Mouse (Mus musculus): ENCODE results near the gene Gm13304. TPM values are rescaled to one million over a fixed set of nuclear protein-coding genes. Genes with fewer than 3 reads are reported as not detected.
"Not testable (repeated sequence)": the region's sequence is repeated elsewhere in the genome, so short reads cannot be mapped to it uniquely, and the experiment has no call there.

Gm13304 gene
- total RNA-seq (2021), result 10 to 100 TPM; 11.9 to 12.6 TPM

DNA sequence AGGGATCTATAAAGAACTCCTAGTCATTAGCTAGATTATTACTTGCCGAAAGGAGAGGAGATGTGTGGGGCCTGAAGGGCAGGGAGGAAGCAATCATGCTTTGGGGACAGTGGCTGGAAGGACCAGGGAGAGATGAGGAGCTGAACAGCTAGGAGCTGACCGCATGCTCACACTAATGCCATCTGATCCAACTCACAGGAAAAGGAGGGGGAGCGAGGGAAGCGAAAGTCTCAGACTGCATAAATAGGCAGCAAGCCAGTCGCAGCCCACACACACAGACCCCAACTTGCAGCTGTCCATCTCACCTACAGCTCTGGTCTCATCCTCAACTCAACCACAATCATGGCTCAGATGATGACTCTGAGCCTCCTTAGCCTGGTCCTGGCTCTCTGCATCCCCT, at the start of gene Gm13304:
TSS of gene Gm13304 (plus strand) at position 301 of the 400 bp plus-strand sequence.
- intact Hi-C loops (cut with DNase I); DNase-seq: not testable (repeated sequence)

- DNase-seq; intact Hi-C loops (cut with DNase I): not testable (repeated sequence)
These were observed 23.7 kb upstream of the Gm13304 start, which contains the start of gene Gm3893 for GRCm38 (mm10) chr4:42090907-42091306. TSS of gene Gm3893 (plus strand) at chr4:42091207.

DNA sequence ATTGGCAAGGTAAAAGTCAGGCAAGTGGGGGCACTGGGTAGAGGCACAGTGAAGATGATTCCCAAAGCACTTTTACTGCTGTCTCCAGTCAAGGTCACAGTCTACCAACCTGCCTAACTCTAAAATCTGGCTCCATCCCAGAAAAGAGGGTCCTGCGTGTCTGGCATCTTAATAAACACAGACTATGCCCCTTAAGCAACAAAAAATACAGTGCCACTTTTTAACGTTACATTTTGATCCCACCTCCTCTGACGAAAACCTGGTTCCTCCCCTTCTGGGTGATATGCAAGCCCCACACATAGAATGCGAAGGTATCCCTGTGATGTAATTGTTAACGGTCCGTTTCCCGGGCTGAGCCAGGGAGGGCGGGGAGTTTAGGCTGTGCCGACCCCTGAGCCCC, 38.5 kb downstream of the Gm13304 start, which contains the start of gene Gm13306:
TSS of gene Gm13306 (plus strand) at position 301 of the 400 bp plus-strand sequence.
- DNase-seq; intact Hi-C loops (cut with DNase I): not testable (repeated sequence)

Other genes starting within 250 kb of the Gm13304 start
- gene Gm21541, start 211.2 kb upstream of the Gm13304 start, total RNA-seq (2021), result not detected
- under 1 TPM; 0.45 to 0.69 TPM for gene Gm20878, start 173.2 kb upstream of the Gm13304 start, total RNA-seq (2021)
- under 1 TPM in 1 of 2 experiments, not detected in 1; 0.07 TPM for gene Fam205a4, start 148.8 kb upstream of the Gm13304 start, total RNA-seq (2021)
- gene Gm21093, start 80.1 kb upstream of the Gm13304 start, total RNA-seq (2021), result not detected
- not detected for gene Gm3893, start 23.6 kb upstream of the Gm13304 start, total RNA-seq (2021)
- not detected for gene Gm13306, start 38.6 kb downstream of the Gm13304 start, total RNA-seq (2021)
- gene Gm13305, start 53.8 kb downstream of the Gm13304 start, total RNA-seq (2021), result not detected
- under 1 TPM; 0.12 to 0.41 TPM for gene Gm10600, start 125.8 kb downstream of the Gm13304 start, total RNA-seq (2021)
- not detected for gene Ccl21b, start 140.9 kb downstream of the Gm13304 start, total RNA-seq (2021)
- not detected for gene Gm21953, start 179.4 kb downstream of the Gm13304 start, total RNA-seq (2021)
- under 1 TPM in 1 of 2 experiments, not detected in 1; 0.07 TPM for gene Fam205a3, start 203.5 kb downstream of the Gm13304 start, total RNA-seq (2021)

Data from heart, postnatal 10 days (tissue).